Comparison of ENCODE assay signal across 8 mouse cellular contexts in genomic region chr10:97345347-97345746, GRCm38 (mm10).
DNase-seq lines count a peak whose midpoint lies in the region; ATAC-seq lines count a peak whose summit lies in the region.

No protein-coding gene starts in this region.

- no peaks in the 10 kb centered on the region for H3K36me3 ChIP-seq in embryonic facial prominence, embryonic 10.5 days (replicated peaks)
- no peaks in the 10 kb centered on the region for H3K36me3 ChIP-seq in heart, embryonic 10.5 days
- H3K36me3 ChIP-seq in liver, embryonic 13.5 days = no peaks in the 10 kb centered on the region
- no peaks in the 10 kb centered on the region for H3K36me3 ChIP-seq in neural tube, embryonic 14.5 days (ENCODE audit: control insufficient read depth, insufficient read depth, low read length)

- WGBS in embryonic facial prominence, embryonic 10.5 days = 31% methylated on average over 6 of the region's 6 CpGs
- WGBS in heart, embryonic 10.5 days = 29% methylated on average over 6 of the region's 6 CpGs
- WGBS in liver, embryonic 13.5 days (ENCODE audit: insufficient replicate concordance) = 27% methylated on average over 6 of the region's 6 CpGs
- WGBS in neural tube, embryonic 14.5 days = 30% methylated on average over 6 of the region's 6 CpGs

- no peak overlapping the region for H3K4me3 ChIP-seq in embryonic facial prominence, embryonic 10.5 days
- no peak overlapping the region for H3K4me3 ChIP-seq in heart, embryonic 10.5 days
- no peak overlapping the region for H3K4me3 ChIP-seq in liver, embryonic 13.5 days (replicated peaks)
- H3K4me3 ChIP-seq in neural tube, embryonic 14.5 days (ENCODE audit: low read depth, low read length) = no peak overlapping the region

- no peak overlapping the region for H3K9ac ChIP-seq in liver, embryonic 13.5 days
- no peak overlapping the region for H3K9ac ChIP-seq in neural tube, embryonic 14.5 days (replicated peaks; ENCODE audit: low read depth, low read length)

- no peaks in the 10 kb centered on the region for H3K9me3 ChIP-seq in embryonic facial prominence, embryonic 10.5 days
- H3K9me3 ChIP-seq in heart, embryonic 10.5 days = no peaks in the 10 kb centered on the region
- no peaks in the 10 kb centered on the region for H3K9me3 ChIP-seq in liver, embryonic 13.5 days (replicated peaks)
- no peaks in the 10 kb centered on the region for H3K9me3 ChIP-seq in neural tube, embryonic 14.5 days (ENCODE audit: control insufficient read depth, low read length)

- ATAC-seq in liver, embryonic 13.5 days (ENCODE audit: low read depth) = no peak
- ATAC-seq in neural tube, embryonic 14.5 days (ENCODE audit: low read depth) = peak; percentile 78

- no peaks in the 10 kb centered on the region for H3K27me3 ChIP-seq in embryonic facial prominence, embryonic 10.5 days (replicated peaks; ENCODE audit: low read depth, poor library complexity, severe bottlenecking)
- H3K27me3 ChIP-seq in heart, embryonic 10.5 days (ENCODE audit: insufficient read depth, poor library complexity, severe bottlenecking) = no peaks in the 10 kb centered on the region
- H3K27me3 ChIP-seq in liver, embryonic 13.5 days = no peaks in the 10 kb centered on the region
- H3K27me3 ChIP-seq in neural tube, embryonic 14.5 days (ENCODE audit: control insufficient read depth, insufficient read depth, low read length) = no peaks in the 10 kb centered on the region

- H3K4me1 ChIP-seq in embryonic facial prominence, embryonic 10.5 days = no peaks in the 10 kb centered on the region
- no peaks in the 10 kb centered on the region for H3K4me1 ChIP-seq in heart, embryonic 10.5 days
- no peaks in the 10 kb centered on the region for H3K4me1 ChIP-seq in liver, embryonic 13.5 days (replicated peaks)
- H3K4me1 ChIP-seq in neural tube, embryonic 14.5 days (ENCODE audit: control insufficient read depth, insufficient read depth, low read length) = no peaks in the 10 kb centered on the region

- H3K27ac ChIP-seq in embryonic facial prominence, embryonic 10.5 days (replicated peaks) = no peak overlapping the region
- no peak overlapping the region for H3K27ac ChIP-seq in heart, embryonic 10.5 days
- no peak overlapping the region for H3K27ac ChIP-seq in liver, embryonic 13.5 days
- no peak overlapping the region for H3K27ac ChIP-seq in neural tube, embryonic 14.5 days (ENCODE audit: low read depth, low read length)

- H3K4me2 ChIP-seq in liver, embryonic 13.5 days = no peak overlapping the region
- H3K4me2 ChIP-seq in neural tube, embryonic 14.5 days (ENCODE audit: low read depth, low read length) = no peak overlapping the region

- peak; percentile 78 for DNase-seq in A20 (ENCODE audit: low read depth, low spot score)
- peak; percentile 82 for DNase-seq in adrenal gland, postnatal 14 days
- DNase-seq in embryonic facial prominence, embryonic 10.5 days (ENCODE audit: low spot score) = peak; percentile 80
- DNase-seq in heart, embryonic 10.5 days (ENCODE audit: low spot score) = peak; percentile 76
- DNase-seq in kidney, postnatal 10 days = peak; percentile 88
- peak; percentile 5 for DNase-seq in liver, embryonic 13.5 days
- peak; percentile 89 for DNase-seq in testis, postnatal 10 days (ENCODE audit: low spot score)

Comparison
In these comparisons a context has a peak if more than half of its experiments do, and no peak if none do; other contexts are left out.
1. DNase-seq: peak in every context shown above with its lines; median percentile 89 in testis, postnatal 10 days; 88 in kidney, postnatal 10 days; 82 in adrenal gland, postnatal 14 days; 80 in embryonic facial prominence, embryonic 10.5 days; 78 in A20; 76 in heart, embryonic 10.5 days; 5 in liver, embryonic 13.5 days.